Mouse (Mus musculus) midbrain, embryonic 12.5 days (tissue): ENCODE measurements around the gene Gm6592. TPM values are rescaled to one million over a fixed set of nuclear protein-coding genes. Genes with fewer than 3 reads are reported as not detected.
A peak's percentile ranks its signal among the peaks of the same experiment; 100 is the strongest.
"Not testable (repeated sequence)": the region's sequence is repeated elsewhere in the genome, so short reads cannot be mapped to it uniquely, and the experiment has no call there.

Source experiments
- ATAC-seq: fragments of 200-750 bp; cut with Nextera tagmentation; 2 replicates; pipeline ENCODE4 v1.8.0; 2017; ENCODE audit warnings: low read depth, moderate TSS enrichment, moderate library complexity; ENCODE audit not compliant: low FRiP score
- H3K27ac ChIP-seq: fragments of 300-500 bp; sonication (generic); replicated peaks from 2 replicates; pipeline ENCODE4 v1.5.1; 2016; ENCODE audit warnings: mild to moderate bottlenecking
- H3K27me3 ChIP-seq: fragments of 300-500 bp; sonication (generic); 2 replicates; pipeline ENCODE4 v1.6.1; 2016; ENCODE audit warnings: mild to moderate bottlenecking
- H3K36me3 ChIP-seq: fragments of 300-500 bp; sonication (generic); 2 replicates; pipeline ENCODE4 v1.6.1; 2016
- H3K4me1 ChIP-seq: fragments of 300-500 bp; sonication (generic); 2 replicates; pipeline ENCODE4 v1.6.1; 2016
- H3K4me2 ChIP-seq: fragments of 300-500 bp; sonication (generic); replicated peaks from 2 replicates; pipeline ENCODE4 v1.6.1; 2016; ENCODE audit warnings: mild to moderate bottlenecking, moderate library complexity
- H3K4me3 ChIP-seq: fragments of 300-500 bp; sonication (generic); 2 replicates; pipeline ENCODE4 v1.5.1; 2016; ENCODE audit warnings: mild to moderate bottlenecking
- H3K9ac ChIP-seq: fragments of 300-500 bp; sonication (generic); replicated peaks from 2 replicates; pipeline ENCODE4 v1.6.1; 2016; ENCODE audit warnings: mild to moderate bottlenecking, moderate library complexity
- H3K9me3 ChIP-seq: fragments of 300-500 bp; sonication (generic); 2 replicates; pipeline ENCODE4 v1.6.1; 2016; ENCODE audit warnings: mild to moderate bottlenecking
- WGBS: fragments of 180-500 bp; shearing (Covaris S2); methylation state at CpG from one replicate; pipeline ENCODE4 v1.1.7; 2016; 5-methylcytosine and 5-hydroxymethylcytosine counted together
- polyA plus RNA-seq: library from polyadenylated mRNA; unstranded; fragments of >200 nt; fragmentation: Nextera tagmentation; extraction: Ambion mirVana; gene quantifications from 2 replicates; pipeline ENCODE4 v1.2.1, GENCODE M21; 2016

The Gm6592 gene
- polyA plus RNA-seq: not detected in 2 replicates

DNA sequence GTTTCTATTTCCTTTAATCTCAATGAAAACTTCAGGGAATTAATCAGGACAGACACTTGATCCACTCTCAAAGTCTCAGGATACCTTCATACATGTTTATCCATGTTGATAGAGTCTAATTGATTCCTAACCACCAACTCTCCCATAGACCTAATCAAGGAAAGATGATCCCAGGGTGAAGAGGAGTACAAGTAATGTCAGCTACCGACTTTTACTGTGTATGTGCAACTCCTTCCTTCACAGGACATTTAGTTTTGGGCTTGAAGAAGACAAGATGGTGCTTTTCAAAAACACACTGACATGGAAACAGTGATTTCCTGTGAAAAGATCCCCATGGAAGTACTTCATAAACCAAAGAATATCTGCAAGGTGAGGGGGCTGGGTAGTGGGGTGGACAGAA lies at the start of gene Gm6592:
Gene Gm6592, plus strand, starts transcription at position 301 of the 400 bp plus-strand sequence.
- H3K27me3 ChIP-seq: no peaks in the 10 kb centered on the region
- no peaks in the 10 kb centered on the region for H3K9me3 ChIP-seq
- no peak within 1 kb of the TSS for H3K4me3 ChIP-seq
- H3K9ac ChIP-seq: no peak within 1 kb of the TSS
- ATAC-seq: no peak
- WGBS: 70% methylated on average over 1 of the region's 1 CpGs
- no peak within 1 kb of the TSS for H3K27ac ChIP-seq
- H3K36me3 ChIP-seq: no peaks in the 10 kb centered on the region
- H3K4me2 ChIP-seq: no peak within 1 kb of the TSS
- H3K4me1 ChIP-seq: no peaks in the 10 kb centered on the region

DNA sequence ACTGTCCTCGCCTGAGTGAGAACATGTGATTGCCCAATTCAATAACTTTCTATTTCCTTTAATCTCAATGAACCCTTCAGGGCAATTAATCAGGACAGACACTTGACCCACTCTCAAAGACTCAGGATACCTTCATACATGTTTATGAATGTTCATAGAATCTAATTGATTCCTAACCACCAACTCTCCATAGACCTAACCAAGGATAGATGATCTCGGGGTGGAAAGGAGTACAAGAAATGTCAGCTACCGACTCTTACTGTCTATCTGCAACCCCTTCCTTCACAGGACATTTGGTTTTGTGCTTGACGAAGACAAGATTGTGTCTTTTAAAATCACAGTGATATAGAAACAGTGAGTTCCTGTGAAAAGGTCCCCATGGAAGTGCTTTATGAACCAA lies 40.4 kb upstream of the Gm6592 start, which contains the start of gene Ssxb5:
Gene Ssxb5, plus strand, starts transcription at position 301 of the 400 bp plus-strand sequence.
- H3K36me3 ChIP-seq, H3K4me3 ChIP-seq, H3K9me3 ChIP-seq, H3K27ac ChIP-seq, H3K4me1 ChIP-seq, H3K9ac ChIP-seq, H3K4me2 ChIP-seq, ATAC-seq, H3K27me3 ChIP-seq: not testable (repeated sequence)
- 76% methylated on average over 4 of the region's 4 CpGs for WGBS

DNA sequence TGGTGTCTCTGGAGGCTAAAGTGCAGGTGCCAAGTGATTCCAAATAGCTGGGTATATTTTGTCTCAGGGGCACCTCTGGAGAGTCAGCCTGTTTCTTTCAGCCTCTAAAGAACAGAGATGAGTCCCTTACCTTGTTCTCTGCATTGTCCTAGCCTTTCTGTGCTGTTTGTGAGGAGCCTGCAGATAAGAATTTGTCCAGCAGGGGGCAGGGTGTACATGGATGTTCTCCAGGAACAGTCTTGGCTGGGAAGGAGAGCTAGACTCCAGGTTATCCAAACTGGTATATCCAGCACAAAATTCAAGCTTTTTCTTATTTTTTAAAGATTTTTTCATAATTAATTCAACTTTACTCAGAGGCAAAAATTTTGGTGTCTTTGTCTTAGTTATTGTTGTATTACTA lies 11.8 kb upstream of the Gm6592 start:
- no peaks in the 10 kb centered on the region for H3K36me3 ChIP-seq
- no peak overlapping the region for H3K4me3 ChIP-seq
- H3K4me2 ChIP-seq: no peak overlapping the region
- H3K9ac ChIP-seq: no peak overlapping the region
- ATAC-seq: no peak
- no peaks in the 10 kb centered on the region for H3K4me1 ChIP-seq
- H3K27me3 ChIP-seq: no peaks in the 10 kb centered on the region
- no peak overlapping the region for H3K27ac ChIP-seq
- H3K9me3 ChIP-seq: no peaks in the 10 kb centered on the region

- H3K4me3 ChIP-seq: no peak overlapping the region
- ATAC-seq: no peak
- no peaks in the 10 kb centered on the region for H3K36me3 ChIP-seq
- H3K27ac ChIP-seq: no peak overlapping the region
- H3K9me3 ChIP-seq: no peaks in the 10 kb centered on the region
- WGBS: 92% methylated on average over 10 of the region's 10 CpGs
- no peaks in the 10 kb centered on the region for H3K4me1 ChIP-seq
- H3K4me2 ChIP-seq: no peak overlapping the region
- no peak overlapping the region for H3K9ac ChIP-seq
- no peaks in the 10 kb centered on the region for H3K27me3 ChIP-seq
Observed at GRCm38 (mm10) chrX:8852486-8852885, 8.7 kb downstream of the Gm6592 start.

DNA sequence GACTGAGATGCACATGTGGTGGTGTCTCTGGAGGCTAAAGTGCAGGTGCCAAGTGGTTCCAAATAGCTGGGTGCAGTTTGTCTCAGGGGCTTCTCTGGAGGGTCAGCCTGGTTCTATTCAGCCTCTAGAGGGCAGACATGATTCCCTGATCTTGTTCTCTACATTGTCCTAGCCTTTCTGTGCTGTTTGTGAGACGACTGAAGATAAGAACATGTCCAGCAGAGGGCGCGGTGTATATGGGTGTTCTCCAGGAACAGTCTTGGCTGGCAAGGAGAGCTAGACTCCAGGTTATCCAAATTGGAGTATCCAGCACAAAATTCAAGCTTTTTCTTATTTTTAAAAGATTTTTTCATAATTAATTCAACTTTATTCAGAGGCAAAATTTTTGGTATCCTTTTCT lies 20.5 kb downstream of the Gm6592 start:
- H3K4me1 ChIP-seq, H3K4me2 ChIP-seq, H3K27me3 ChIP-seq, H3K4me3 ChIP-seq, H3K27ac ChIP-seq, H3K9me3 ChIP-seq, H3K9ac ChIP-seq, H3K36me3 ChIP-seq: not testable (repeated sequence)
- peak; percentile 76 for ATAC-seq
- 3% methylated on average over 3 of the region's 3 CpGs for WGBS

- H3K36me3 ChIP-seq, H3K9ac ChIP-seq, H3K9me3 ChIP-seq, H3K4me2 ChIP-seq, H3K27ac ChIP-seq, ATAC-seq, H3K4me1 ChIP-seq, H3K27me3 ChIP-seq, H3K4me3 ChIP-seq: not testable (repeated sequence)
- 90% methylated on average over 3 of the region's 4 CpGs for WGBS
Observed at GRCm38 (mm10) chrX:8873953-8874352, 30.2 kb downstream of the Gm6592 start, which contains the start of gene Gm5751. Gm5751 (plus strand) TSS chrX:8874253.

DNA sequence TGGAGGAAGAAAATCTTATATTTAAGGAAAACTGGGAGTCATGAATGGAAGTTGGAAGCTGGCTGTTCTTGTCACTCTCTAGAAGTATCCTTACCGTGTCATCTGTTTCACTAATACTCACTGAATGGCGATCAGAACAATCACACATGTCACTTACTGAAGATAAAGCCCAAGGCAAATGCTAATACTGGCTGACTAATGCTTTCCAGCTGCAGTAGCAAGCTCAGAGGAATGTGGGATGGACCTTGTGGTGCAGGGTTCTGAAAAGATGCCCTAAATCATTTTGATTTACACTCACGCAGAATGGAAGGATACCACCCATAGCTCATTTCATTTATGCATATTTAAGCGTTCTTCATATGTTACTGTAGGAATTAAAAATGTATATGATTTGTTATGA lies 40.5 kb downstream of the Gm6592 start:
- no peak overlapping the region for H3K4me3 ChIP-seq
- H3K9me3 ChIP-seq: no peaks in the 10 kb centered on the region
- H3K4me1 ChIP-seq: no peaks in the 10 kb centered on the region
- H3K27ac ChIP-seq: no peak overlapping the region
- 74% methylated on average over 4 of the region's 4 CpGs for whole genome bisulfite sequencing
- no peaks in the 10 kb centered on the region for H3K27me3 ChIP-seq
- H3K9ac ChIP-seq: no peak overlapping the region
- ATAC-seq: no peak
- no peak overlapping the region for H3K4me2 ChIP-seq
- H3K36me3 ChIP-seq: no peaks in the 10 kb centered on the region

DNA sequence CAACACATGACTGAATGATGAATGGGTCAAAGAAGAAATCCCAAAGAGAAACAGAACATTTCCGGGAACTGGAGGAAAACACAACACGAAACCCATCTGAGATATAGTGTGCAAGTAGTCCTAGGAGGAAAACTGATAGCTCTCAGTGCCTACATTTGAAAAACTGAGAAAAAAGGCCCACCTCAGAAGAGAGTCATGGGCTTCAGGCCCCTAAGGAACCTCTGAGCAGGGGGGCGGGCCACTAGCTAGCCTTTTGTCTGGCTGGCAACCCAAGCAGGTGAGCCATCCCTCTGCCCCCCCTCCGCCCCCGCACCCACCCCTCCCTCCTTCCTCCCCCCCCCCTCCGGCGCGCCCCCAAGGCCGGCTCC lies 48.2 kb downstream of the Gm6592 start:
- Histone ChIP-seq H3K4me2 (peak overlapping the region; percentile 58), H3K27ac (peak overlapping the region; percentile 90), H3K9me3 (no peaks in the 10 kb centered on the region), H3K4me3 (peak overlapping the region; percentile 63), H3K27me3 (no peaks in the 10 kb centered on the region), H3K36me3 (no peaks in the 10 kb centered on the region), H3K9ac (peak overlapping the region; percentile 82), H3K4me1 (no peaks in the 10 kb centered on the region)
- WGBS: 53% methylated on average over 3 of the region's 9 CpGs
- ATAC-seq: peak; percentile 44

DNA sequence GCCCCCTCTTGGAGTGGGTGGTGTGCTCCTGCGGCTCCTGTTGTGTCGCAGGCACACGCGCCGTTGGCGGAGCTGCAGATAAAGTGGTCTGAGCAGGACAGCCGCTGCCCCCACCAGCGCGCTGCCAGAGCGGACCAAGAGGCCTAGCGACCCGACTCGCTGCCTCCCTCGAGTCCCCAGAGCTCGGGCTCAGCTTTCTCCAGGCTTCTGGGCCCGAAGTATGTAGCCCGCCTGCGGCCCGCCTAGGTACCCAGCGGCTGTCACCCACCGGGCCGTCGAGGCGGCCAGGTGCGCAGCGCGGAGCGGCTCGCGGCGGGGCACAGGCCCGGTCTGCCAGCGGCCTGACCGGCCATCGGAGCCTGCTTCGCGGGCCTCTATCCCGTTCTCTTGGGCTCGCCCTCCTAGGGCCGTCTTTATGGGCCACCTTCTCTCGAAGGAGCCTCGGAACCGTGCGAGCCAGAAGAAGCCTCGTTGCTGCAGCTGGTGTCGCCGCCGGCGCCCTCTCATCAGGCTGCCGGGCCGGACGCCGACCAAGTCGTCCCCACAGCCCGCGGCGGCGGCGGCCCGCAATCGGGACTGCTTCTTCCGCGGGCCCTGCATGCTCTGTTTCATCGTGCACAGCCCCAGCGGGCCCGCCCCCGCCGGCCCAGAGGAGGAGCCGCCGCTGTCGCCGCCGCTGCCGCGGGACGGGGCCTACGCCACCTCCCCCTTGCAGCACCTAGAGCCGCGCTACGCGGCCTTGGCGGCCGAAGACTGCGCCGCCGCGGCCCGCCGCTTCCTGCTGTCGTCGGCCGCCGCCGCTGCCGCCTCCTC lies 48.8 kb downstream of the Gm6592 start, which contains the start of gene B630019K06Rik:
Gene B630019K06Rik, plus strand, starts transcription at position 40 of the 813 bp plus-strand sequence.
- H3K36me3 ChIP-seq: no peaks in the 10 kb centered on the region
- peak; percentile 86 for ATAC-seq
- H3K27me3 ChIP-seq: no peaks in the 10 kb centered on the region
- 21% methylated on average over 66 of the region's 95 CpGs for WGBS
- H3K4me3 ChIP-seq: peak within 1 kb of the TSS; percentile 63
- H3K27ac ChIP-seq: peak within 1 kb of the TSS; percentile 90
- no peaks in the 10 kb centered on the region for H3K4me1 ChIP-seq
- peak within 1 kb of the TSS; percentile 58 for H3K4me2 ChIP-seq
- peak within 1 kb of the TSS; percentile 82 for H3K9ac ChIP-seq
- H3K9me3 ChIP-seq: no peaks in the 10 kb centered on the region

GRCm38 (mm10) chrX:8893182-8893651 lies 49.4 kb downstream of the Gm6592 start:
- no peaks in the 10 kb centered on the region for H3K4me1 ChIP-seq
- H3K4me3 ChIP-seq: peak overlapping the region; percentile 63
- 22% methylated on average over 21 of the region's 42 CpGs for WGBS
- peak; percentile 79 for ATAC-seq
- H3K36me3 ChIP-seq: no peaks in the 10 kb centered on the region
- H3K9ac ChIP-seq: peak overlapping the region; percentile 82
- no peaks in the 10 kb centered on the region for H3K27me3 ChIP-seq
- peak overlapping the region; percentile 58 for H3K4me2 ChIP-seq
- H3K27ac ChIP-seq: peak overlapping the region; percentile 90
- H3K9me3 ChIP-seq: no peaks in the 10 kb centered on the region
